Mouse (Mus musculus) midbrain, postnatal 0 days (tissue): Measurements from ENCODE around the gene Ajap1. TPM values are rescaled to one million over a fixed set of nuclear protein-coding genes. Genes with fewer than 3 reads are reported as not detected.
A peak's percentile ranks its signal among the peaks of the same experiment; 100 is the strongest.

ENCODE experiments used
- ATAC-seq: fragments of 200-750 bp; cut with Nextera tagmentation; 2 replicates; pipeline ENCODE4 v1.8.0; 2017; ENCODE audit warnings: moderate number of reproducible peaks, mild to moderate bottlenecking, moderate TSS enrichment, moderate library complexity; ENCODE audit not compliant: low FRiP score
- DNase-seq: peaks from one replicate; pipeline ENCODE4 v3.0.0-alpha.2; 2015; ENCODE audit warnings: low spot score
- H3K27ac ChIP-seq: fragments of 300-500 bp; sonication (generic); 2 replicates; pipeline ENCODE4 v1.5.1; 2014; ENCODE audit warnings: low read depth, mild to moderate bottlenecking, low read length, mixed read lengths
- H3K27me3 ChIP-seq: fragments of 300-500 bp; sonication (generic); 2 replicates; pipeline ENCODE4 v1.6.1; 2014; ENCODE audit warnings: low read length, control low read depth, mixed read lengths; ENCODE audit not compliant: insufficient read depth
- H3K36me3 ChIP-seq: fragments of 300-500 bp; sonication (generic); 2 replicates; pipeline ENCODE4 v1.6.1; 2014; ENCODE audit warnings: low read length, control low read depth, mixed read lengths; ENCODE audit not compliant: insufficient read depth
- H3K4me1 ChIP-seq: fragments of 300-500 bp; sonication (generic); 2 replicates; pipeline ENCODE4 v1.6.1; 2014; ENCODE audit warnings: mild to moderate bottlenecking, control low read depth, antibody characterized with exemption, low read length, mixed read lengths; ENCODE audit not compliant: insufficient read depth
- H3K4me2 ChIP-seq: fragments of 300-500 bp; sonication (generic); 2 replicates; pipeline ENCODE4 v1.6.1; 2014; ENCODE audit warnings: low read depth, mild to moderate bottlenecking, low read length, mixed read lengths; ENCODE audit not compliant: poor library complexity, severe bottlenecking
- H3K4me3 ChIP-seq: fragments of 300-500 bp; sonication (generic); 2 replicates; pipeline ENCODE4 v1.5.1; 2014; ENCODE audit warnings: low read depth, mild to moderate bottlenecking, low read length, moderate library complexity
- H3K9ac ChIP-seq: fragments of 300-500 bp; sonication (generic); replicated peaks from 2 replicates; pipeline ENCODE4 v1.6.1; 2014; ENCODE audit warnings: mild to moderate bottlenecking, low read length, moderate library complexity, mixed read lengths; ENCODE audit not compliant: poor library complexity, severe bottlenecking
- H3K9me3 ChIP-seq: fragments of 300-500 bp; sonication (generic); 2 replicates; pipeline ENCODE4 v1.6.1; 2016; ENCODE audit warnings: low read length, control low read depth
- CTCF ChIP-seq: IDR thresholded peaks from 2 replicates; pipeline ENCODE4 v1.5.1; 2016; ENCODE audit warnings: antibody characterized with exemption, mild to moderate bottlenecking
- WGBS: fragments of 180-500 bp; shearing (Covaris S2); extraction: QIAGEN DNeasy Blood & Tissue Kit; methylation state at CpG from one replicate; pipeline ENCODE4 v1.1.7; 2014; 5-methylcytosine and 5-hydroxymethylcytosine counted together
- polyA plus RNA-seq: library from polyadenylated mRNA; unstranded; fragments of >200 nt; fragmentation: Nextera tagmentation; extraction: Ambion mirVana; gene quantifications from 2 replicates; pipeline ENCODE4 v1.2.1, GENCODE M21; 2015
- total RNA-seq: library from RNA; depleted of rRNA; stranded (reverse); fragments of >200 nt; gene quantifications from 2 replicates; pipeline ENCODE4 v1.2.3, GENCODE M21; 2014

Ajap1 gene
- total and polyA plus RNA-seq, 2 experiments from 2014 or later = 33.7 to 80.8 TPM

DNA sequence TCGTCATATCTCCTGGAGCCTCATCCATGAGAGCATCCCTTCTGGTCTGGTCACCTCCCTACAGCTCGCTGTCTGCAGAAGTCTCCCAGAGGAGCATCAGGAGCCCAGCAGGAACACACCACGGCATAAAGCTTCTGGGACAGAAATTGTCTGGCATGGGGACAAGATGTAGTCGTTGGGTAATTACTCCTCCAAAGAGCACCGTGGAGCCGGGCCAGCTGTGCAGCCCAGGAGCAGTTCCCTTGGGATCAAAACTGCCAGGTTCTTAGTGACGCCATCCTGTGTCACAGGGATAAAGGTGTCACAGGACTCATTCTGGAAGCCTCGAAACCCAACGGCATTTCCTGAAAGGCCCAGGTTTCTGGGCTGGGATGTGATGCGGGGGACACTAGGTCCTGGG is 40.1 kb downstream of the Ajap1 start:
- no peak for DNase-seq
- H3K9me3 ChIP-seq = no peaks in the 10 kb centered on the region
- no peak for TF ChIP-seq CTCF
- H3K27me3 ChIP-seq = no peaks in the 10 kb centered on the region
- no peak overlapping the region for H3K9ac ChIP-seq
- no peaks in the 10 kb centered on the region for H3K36me3 ChIP-seq
- ATAC-seq = no peak
- 78% methylated on average over 10 of the region's 10 CpGs for WGBS
- H3K4me2 ChIP-seq = no peak overlapping the region
- no peak overlapping the region for H3K27ac ChIP-seq
- H3K4me3 ChIP-seq = no peak overlapping the region
- peaks cover 14% of the 10 kb centered on the region; the same call in 1 of the 2 replicates for H3K4me1 ChIP-seq

DNA sequence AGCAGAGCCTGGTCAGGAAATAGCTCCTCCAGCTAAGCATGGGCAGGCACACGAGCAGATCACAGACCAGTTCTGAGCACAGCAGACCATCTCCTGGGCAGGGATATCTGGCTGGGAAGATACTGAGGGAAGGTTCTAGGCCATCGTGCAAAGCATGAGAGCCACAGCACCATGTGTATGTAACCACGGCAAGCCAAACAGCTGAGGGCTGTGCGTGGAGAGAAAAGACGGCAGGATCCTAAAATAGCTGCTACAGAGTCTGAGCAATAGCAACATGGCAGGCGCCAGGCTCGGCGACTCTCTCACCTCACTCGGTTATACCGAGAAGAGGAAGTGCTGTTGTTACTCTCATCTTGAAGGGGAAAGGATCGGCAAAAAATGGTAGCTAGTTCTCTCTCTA is 42.7 kb downstream of the Ajap1 start:
- 64% methylated on average over 11 of the region's 11 CpGs for WGBS
- Histone ChIP-seq H3K27me3 (no peaks in the 10 kb centered on the region), H3K4me3 (no peak overlapping the region), H3K4me1 (peaks cover 30% of the 10 kb centered on the region), H3K9ac (no peak overlapping the region), H3K36me3 (no peaks in the 10 kb centered on the region), H3K27ac (peak overlapping the region; percentile 48), H3K4me2 (no peak overlapping the region), H3K9me3 (no peaks in the 10 kb centered on the region)
- ATAC-seq (no peak), DNase-seq (no peak)
- TF ChIP-seq CTCF = no peak

DNA sequence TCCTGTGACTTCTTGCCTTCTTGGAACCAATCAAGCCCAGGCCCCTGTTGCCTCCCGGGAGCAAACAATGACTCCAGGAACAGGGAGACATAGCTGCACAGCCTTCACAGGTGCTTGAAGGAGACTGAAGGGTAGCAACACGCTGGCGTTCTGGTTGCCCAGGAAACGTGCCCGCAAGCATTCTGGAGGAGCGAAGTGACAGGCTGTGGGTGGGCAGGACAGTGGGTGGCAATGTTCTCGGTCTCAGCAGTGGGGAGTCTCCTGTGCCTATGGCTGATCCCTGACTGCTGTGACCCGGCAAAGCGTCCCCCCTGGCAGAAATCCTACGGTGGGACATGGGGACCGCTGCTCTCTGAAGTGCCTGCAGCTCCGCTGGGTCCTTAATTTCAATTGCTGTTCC is 43.6 kb downstream of the Ajap1 start:
- ATAC-seq (no peak), DNase-seq (no peak)
- WGBS = 25% methylated on average over 12 of the region's 12 CpGs
- H3K4me3 ChIP-seq = no peak overlapping the region
- H3K4me1 ChIP-seq = peaks cover 31% of the 10 kb centered on the region
- 0 out of 2 replicates have a peak overlapping the region, but pooled peaks have one; percentile 14 for H3K9ac ChIP-seq
- no peaks in the 10 kb centered on the region for H3K9me3 ChIP-seq
- H3K36me3 ChIP-seq = no peaks in the 10 kb centered on the region
- H3K27ac ChIP-seq = peak overlapping the region; percentile 48
- no peaks in the 10 kb centered on the region for H3K27me3 ChIP-seq
- no peak overlapping the region for H3K4me2 ChIP-seq
- TF ChIP-seq CTCF = no peak

DNA sequence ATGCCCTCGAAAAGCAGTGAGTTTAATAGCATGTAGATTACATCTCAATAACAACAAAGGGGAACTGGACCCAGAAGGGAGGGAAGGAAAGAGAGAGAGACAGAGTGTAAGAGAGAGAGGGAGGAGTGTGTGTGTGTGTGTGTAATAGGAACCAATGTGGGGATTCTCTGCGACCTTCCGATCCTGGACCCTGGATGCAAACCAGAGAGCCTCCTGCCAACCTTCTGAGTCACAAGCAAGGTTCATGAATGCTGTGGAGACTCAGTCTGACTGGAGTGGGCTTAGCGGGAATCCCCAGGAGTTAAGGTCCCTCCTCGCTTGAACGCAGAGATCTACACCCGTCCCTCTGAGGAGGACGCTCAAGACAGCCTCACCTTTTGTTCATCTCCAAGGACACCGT is 45.4 kb downstream of the Ajap1 start:
- Histone ChIP-seq H3K9me3 (no peaks in the 10 kb centered on the region), H3K27ac (no peak overlapping the region), H3K9ac (no peak overlapping the region), H3K36me3 (peaks cover 6% of the 10 kb centered on the region; the same call in 1 of the 2 replicates), H3K4me1 (peaks cover 31% of the 10 kb centered on the region), H3K27me3 (no peaks in the 10 kb centered on the region), H3K4me2 (no peak overlapping the region), H3K4me3 (no peak overlapping the region)
- TF ChIP-seq CTCF = no peak
- DNase-seq (no peak), ATAC-seq (no peak)
- WGBS = 55% methylated on average over 9 of the region's 9 CpGs

DNA sequence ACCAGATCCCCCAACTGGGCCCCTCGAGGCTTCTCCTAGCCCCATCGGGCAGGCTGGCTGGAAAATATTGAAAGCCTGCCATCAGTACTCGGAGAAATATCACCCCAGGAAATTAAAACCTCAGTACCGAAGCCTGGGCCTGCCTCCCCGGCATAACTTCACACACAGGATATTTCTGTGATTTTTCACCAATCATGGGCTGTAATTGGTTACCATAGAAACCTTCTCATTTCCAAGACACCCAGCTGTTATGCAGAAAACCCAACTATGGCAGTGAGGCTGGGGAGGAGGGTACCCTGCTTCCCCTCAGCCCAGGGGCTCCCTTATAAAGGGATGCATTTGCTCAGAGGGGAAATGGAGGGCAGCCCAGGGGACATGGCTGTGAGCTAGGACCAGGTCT is 46.7 kb downstream of the Ajap1 start:
- H3K9me3 ChIP-seq = no peaks in the 10 kb centered on the region
- H3K9ac ChIP-seq = peak overlapping the region; percentile 36; the same call in 1 of the 2 replicates
- no peak for TF ChIP-seq CTCF
- H3K27ac ChIP-seq = peak overlapping the region; percentile 62
- no peak overlapping the region for H3K4me2 ChIP-seq
- H3K36me3 ChIP-seq = peaks cover 10% of the 10 kb centered on the region; the same call in 1 of the 2 replicates
- no peak for ATAC-seq
- 40% methylated on average over 5 of the region's 5 CpGs for WGBS
- no peak overlapping the region for H3K4me3 ChIP-seq
- peaks cover 31% of the 10 kb centered on the region for H3K4me1 ChIP-seq
- peak; percentile 47 for DNase-seq
- no peaks in the 10 kb centered on the region for H3K27me3 ChIP-seq

DNA sequence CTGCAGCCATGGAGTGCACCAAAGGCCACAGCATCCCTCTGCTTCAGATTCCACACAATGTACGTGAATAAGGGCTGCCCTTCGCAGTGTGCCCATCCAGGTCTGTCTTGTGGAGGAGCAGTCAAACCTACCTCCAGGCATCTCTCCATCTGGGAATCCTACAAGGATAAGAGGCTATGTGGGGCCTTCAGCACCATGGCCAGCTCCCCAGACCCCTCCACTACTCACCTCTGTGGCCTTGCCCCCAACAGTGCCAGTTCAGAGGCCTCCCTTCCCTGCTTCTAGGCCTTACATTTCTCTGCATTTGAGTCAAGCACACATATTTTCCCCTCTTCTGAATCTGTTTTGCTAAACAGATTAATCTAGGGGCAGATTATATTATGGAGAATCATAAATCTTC is 52.6 kb downstream of the Ajap1 start:
- Histone ChIP-seq H3K27me3 (no peaks in the 10 kb centered on the region), H3K36me3 (peaks cover 19% of the 10 kb centered on the region; the same call in 1 of the 2 replicates), H3K4me3 (no peak overlapping the region), H3K27ac (no peak overlapping the region), H3K9me3 (no peaks in the 10 kb centered on the region), H3K4me1 (peaks cover 3% of the 10 kb centered on the region; the same call in 1 of the 2 replicates), H3K9ac (no peak overlapping the region), H3K4me2 (no peak overlapping the region)
- DNase-seq (no peak), ATAC-seq (no peak)
- 89% methylated on average over 2 of the region's 2 CpGs for WGBS
- TF ChIP-seq CTCF = no peak
